Mouse (Mus musculus) limb, embryonic 11.5 days (tissue): ENCODE data around the gene Nectin1. TPM values are rescaled to one million over a fixed set of nuclear protein-coding genes. Genes with fewer than 3 reads are reported as not detected.

Experiments
- ATAC-seq: fragments of 200-750 bp; cut with Nextera tagmentation; 2 replicates; pipeline ENCODE4 v1.8.0; 2017; ENCODE audit warnings: low read depth; ENCODE audit not compliant: insufficient number of reproducible peaks, low FRiP score, low TSS enrichment
- DNase-seq: peaks from one replicate; pipeline ENCODE4 v3.0.0-alpha.2; 2015; ENCODE audit warnings: low spot score
- H3K27ac ChIP-seq: fragments of 300-500 bp; sonication (generic); replicated peaks from 2 replicates; pipeline ENCODE4 v1.5.1; 2014; ENCODE audit warnings: low read depth, mild to moderate bottlenecking, low read length
- H3K27me3 ChIP-seq: fragments of 300-500 bp; sonication (generic); 2 replicates; pipeline ENCODE4 v1.6.1; 2014; ENCODE audit warnings: mild to moderate bottlenecking, low read length, mixed read lengths; ENCODE audit not compliant: control insufficient read depth, insufficient read depth
- H3K36me3 ChIP-seq: fragments of 300-500 bp; sonication (generic); 2 replicates; pipeline ENCODE4 v1.6.1; 2014; ENCODE audit warnings: mild to moderate bottlenecking, low read length, moderate library complexity, mixed read lengths; ENCODE audit not compliant: control insufficient read depth, insufficient read depth
- H3K4me1 ChIP-seq: fragments of 300-500 bp; sonication (generic); 2 replicates; pipeline ENCODE4 v1.6.1; 2014; ENCODE audit warnings: low read length, mixed read lengths; ENCODE audit not compliant: control insufficient read depth, insufficient read depth
- H3K4me2 ChIP-seq: fragments of 300-500 bp; sonication (generic); 2 replicates; pipeline ENCODE4 v1.6.1; 2014; ENCODE audit warnings: low read depth, mild to moderate bottlenecking, moderate library complexity; ENCODE audit not compliant: severe bottlenecking
- H3K4me3 ChIP-seq: fragments of 300-500 bp; sonication (generic); 2 replicates; pipeline ENCODE4 v1.5.1; 2014; ENCODE audit warnings: low read depth, low read length
- H3K9ac ChIP-seq: fragments of 300-500 bp; sonication (generic); 2 replicates; pipeline ENCODE4 v1.6.1; 2014; ENCODE audit warnings: mild to moderate bottlenecking, low read length
- H3K9me3 ChIP-seq: fragments of 300-500 bp; sonication (generic); 2 replicates; pipeline ENCODE4 v1.6.1; 2016; ENCODE audit warnings: low read length; ENCODE audit not compliant: control insufficient read depth
- WGBS: fragments of 180-500 bp; shearing (Covaris S2); extraction: QIAGEN DNeasy Blood & Tissue Kit; methylation state at CpG from one replicate; pipeline ENCODE4 v1.1.7; 2014; 5-methylcytosine and 5-hydroxymethylcytosine counted together
- polyA plus RNA-seq: library from polyadenylated mRNA; unstranded; fragments of >200 nt; fragmentation: Nextera tagmentation; extraction: Ambion mirVana; gene quantifications from 2 replicates; pipeline ENCODE4 v1.2.1, GENCODE M21; 2014

The Nectin1 gene
- polyA plus RNA-seq, 1 experiment from 2014 or later, result 4.7 TPM

GRCm38 (mm10) chr9:43761941-43762340 lies 18.2 kb downstream of the Nectin1 start:
- Histone ChIP-seq H3K36me3 (no peaks in the 10 kb centered on the region), H3K4me2 (no peak overlapping the region), H3K4me1 (peaks cover 8% of the 10 kb centered on the region; the same call in 1 of the 2 replicates), H3K9ac (no peak overlapping the region), H3K27me3 (no peaks in the 10 kb centered on the region), H3K27ac (no peak overlapping the region), H3K9me3 (no peaks in the 10 kb centered on the region), H3K4me3 (no peak overlapping the region)
- 90% methylated on average over 3 of the region's 3 CpGs for WGBS
- DNase-seq (no peak), ATAC-seq (no peak)

- Histone ChIP-seq H3K4me2 (no peak overlapping the region), H3K27me3 (no peaks in the 10 kb centered on the region), H3K9me3 (no peaks in the 10 kb centered on the region), H3K9ac (no peak overlapping the region), H3K4me1 (peaks cover 12% of the 10 kb centered on the region; the same call in 1 of the 2 replicates), H3K27ac (no peak overlapping the region), H3K4me3 (no peak overlapping the region), H3K36me3 (no peaks in the 10 kb centered on the region)
- WGBS, result 71% methylated on average over 14 of the region's 14 CpGs
- DNase-seq (no peak), ATAC-seq (no peak)
These were observed 21.8 kb downstream of the Nectin1 start for GRCm38 (mm10) chr9:43765419-43766179.

GRCm38 (mm10) chr9:43768779-43769178 lies 25.0 kb downstream of the Nectin1 start:
- Histone ChIP-seq H3K9me3 (no peaks in the 10 kb centered on the region), H3K4me2 (no peak overlapping the region), H3K4me1 (peaks cover 12% of the 10 kb centered on the region; the same call in 1 of the 2 replicates), H3K27me3 (no peaks in the 10 kb centered on the region), H3K27ac (no peak overlapping the region), H3K36me3 (no peaks in the 10 kb centered on the region), H3K9ac (no peak overlapping the region), H3K4me3 (no peak overlapping the region)
- DNase-seq (no peak), ATAC-seq (no peak)
- WGBS, result 10% methylated on average over 4 of the region's 4 CpGs

GRCm38 (mm10) chr9:43769228-43769627 lies 25.4 kb downstream of the Nectin1 start:
- 67% methylated on average over 7 of the region's 7 CpGs for WGBS
- no peak overlapping the region for H3K27ac ChIP-seq

GRCm38 (mm10) chr9:43769940-43770339 lies 26.2 kb downstream of the Nectin1 start:
- peaks cover 12% of the 10 kb centered on the region; the same call in 1 of the 2 replicates for H3K4me1 ChIP-seq
- ATAC-seq, result no peak
- 73% methylated on average over 4 of the region's 4 CpGs for WGBS

More at GRCm38 (mm10) chr9:43769228-43769627, 25.4 kb downstream of the Nectin1 start:
- Histone ChIP-seq H3K9me3 (no peaks in the 10 kb centered on the region), H3K4me3 (no peak overlapping the region), H3K36me3 (no peaks in the 10 kb centered on the region), H3K4me1 (peaks cover 12% of the 10 kb centered on the region; the same call in 1 of the 2 replicates), H3K4me2 (no peak overlapping the region), H3K27me3 (no peaks in the 10 kb centered on the region), H3K9ac (no peak overlapping the region)
- ATAC-seq (no peak), DNase-seq (no peak)

GRCm38 (mm10) chr9:43771041-43771440 lies 27.3 kb downstream of the Nectin1 start:
- H3K4me1 ChIP-seq, result peaks cover 12% of the 10 kb centered on the region; the same call in 1 of the 2 replicates
- H3K4me2 ChIP-seq, result no peak overlapping the region
- H3K27ac ChIP-seq, result no peak overlapping the region
- no peaks in the 10 kb centered on the region for H3K9me3 ChIP-seq
- H3K4me3 ChIP-seq, result no peak overlapping the region
- DNase-seq (no peak), ATAC-seq (no peak)
- H3K9ac ChIP-seq, result no peak overlapping the region
- H3K36me3 ChIP-seq, result no peaks in the 10 kb centered on the region
- no peaks in the 10 kb centered on the region for H3K27me3 ChIP-seq
- 100% methylated on average over 1 of the region's 1 CpGs for WGBS

More at GRCm38 (mm10) chr9:43769940-43770339, 26.2 kb downstream of the Nectin1 start:
- H3K36me3 ChIP-seq, result no peaks in the 10 kb centered on the region
- H3K4me2 ChIP-seq, result no peak overlapping the region
- H3K27ac ChIP-seq, result no peak overlapping the region
- DNase-seq, result no peak
- no peak overlapping the region for H3K4me3 ChIP-seq
- no peaks in the 10 kb centered on the region for H3K27me3 ChIP-seq
- H3K9ac ChIP-seq, result no peak overlapping the region
- H3K9me3 ChIP-seq, result no peaks in the 10 kb centered on the region

- no peaks in the 10 kb centered on the region for H3K9me3 ChIP-seq
- H3K27me3 ChIP-seq, result no peaks in the 10 kb centered on the region
- ATAC-seq (no peak), DNase-seq (no peak)
- H3K4me3 ChIP-seq, result no peak overlapping the region
- 82% methylated on average over 6 of the region's 6 CpGs for WGBS
- peaks cover 14% of the 10 kb centered on the region; the same call in 1 of the 2 replicates for H3K4me1 ChIP-seq
- H3K9ac ChIP-seq, result no peak overlapping the region
- H3K27ac ChIP-seq, result no peak overlapping the region
- H3K4me2 ChIP-seq, result no peak overlapping the region
- no peaks in the 10 kb centered on the region for H3K36me3 ChIP-seq
These were observed 28.7 kb downstream of the Nectin1 start for GRCm38 (mm10) chr9:43772460-43772859.

- Histone ChIP-seq H3K9ac (no peak overlapping the region), H3K4me3 (no peak overlapping the region), H3K36me3 (no peaks in the 10 kb centered on the region), H3K4me1 (peaks cover 14% of the 10 kb centered on the region; the same call in 1 of the 2 replicates), H3K27ac (no peak overlapping the region), H3K27me3 (no peaks in the 10 kb centered on the region), H3K4me2 (no peak overlapping the region), H3K9me3 (no peaks in the 10 kb centered on the region)
- WGBS, result 68% methylated on average over 2 of the region's 2 CpGs
- ATAC-seq, result no peak
- DNase-seq, result no peak
These were observed 29.7 kb downstream of the Nectin1 start for GRCm38 (mm10) chr9:43773521-43773920.
